Mouse (Mus musculus) adrenal gland, adult 2 months (tissue): Measurements from ENCODE around the gene Srrm2. TPM values are rescaled to one million over a fixed set of nuclear protein-coding genes. Genes with fewer than 3 reads are reported as not detected.

Experiments
- DNase-seq: peaks from one replicate; pipeline ENCODE4 v3.0.0; 2021
- microRNA-seq, 2 experiments: library from miRNA; unstranded; fragments of <30 nt; microRNA quantifications; one replicate each; pipeline ENCODE4 v1.2.0; 2021
- polyA plus RNA-seq: library from polyadenylated mRNA; depleted of rRNA; stranded (reverse); fragments of >200 nt; gene quantifications from 2 replicates; pipeline ENCODE4 v1.2.3, GENCODE M21; 2012; rRNA removed
- total RNA-seq, 2 experiments: library from RNA; stranded (reverse); gene quantifications; 2 replicates each; pipeline ENCODE4 v1.2.3; 2021

Srrm2 gene
- total and polyA plus RNA-seq, 3 experiments, result 322 to 1,277 (median 545) TPM

GRCm38 (mm10) chr17:23854229-23854765 is 64.0 kb downstream of the Srrm2 start:
- DNase-seq, result no peak

DNA sequence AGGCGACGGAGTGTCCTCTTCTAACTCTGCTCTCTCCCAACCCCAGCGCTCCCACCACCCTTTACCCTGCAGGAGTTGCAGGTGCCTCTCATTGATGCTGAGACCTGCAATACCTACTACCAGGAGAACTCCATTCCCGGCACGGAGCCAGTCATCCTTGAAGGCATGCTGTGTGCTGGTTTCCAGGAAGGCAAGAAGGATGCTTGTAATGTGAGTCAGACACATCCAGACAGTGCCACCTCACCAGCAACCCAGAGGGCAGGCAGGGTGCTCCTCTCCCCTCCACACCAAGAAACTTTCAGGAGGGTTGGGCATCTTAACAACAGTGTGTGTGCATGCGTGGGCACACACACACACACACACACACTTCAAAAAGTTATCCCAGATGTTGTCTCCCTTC is 66.9 kb downstream of the Srrm2 start:
- DNase-seq, result no peak

DNA sequence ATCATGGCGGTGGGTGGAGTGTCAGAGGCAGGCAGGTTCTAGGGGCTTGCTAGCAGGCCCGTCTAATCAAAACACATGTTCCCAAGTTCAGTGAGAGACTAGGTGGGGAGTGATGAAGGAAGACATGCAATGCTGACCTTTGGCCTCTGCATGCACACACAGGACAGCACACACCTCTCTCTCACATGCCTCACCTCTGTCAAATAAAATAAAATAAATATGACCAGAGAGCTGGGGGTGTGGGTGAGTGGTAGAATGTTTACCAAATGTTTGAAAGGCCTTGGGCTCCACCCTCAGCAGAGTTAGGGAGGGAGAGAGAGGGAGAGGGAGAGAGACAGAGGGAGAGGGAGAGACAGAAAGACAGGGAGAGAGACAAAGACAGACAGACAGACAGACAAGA is 67.6 kb downstream of the Srrm2 start:
- no peak for DNase-seq

GRCm38 (mm10) chr17:23862926-23863325 is 72.6 kb downstream of the Srrm2 start:
- DNase-seq, result no peak

GRCm38 (mm10) chr17:23867756-23868155 is 77.4 kb downstream of the Srrm2 start, which contains the start of gene Prss21:
Prss21 (plus strand) TSS chr17:23868056.
- no peak for DNase-seq

- peak; percentile 35 for DNase-seq
Measured at GRCm38 (mm10) chr17:23868513-23868912, 78.2 kb downstream of the Srrm2 start.

Small RNA genes within 50 kb of the gene (microRNA-seq; reads per million reads assigned to microRNA genes)
- gene Mir5125, result 0.88 to 5.0 reads per million in 2 experiments

Other genes starting within 250 kb of the Srrm2 start
- 10 to 100 TPM; 11.0 to 11.6 TPM for gene Zfp213, start 226.3 kb upstream of the Srrm2 start, total RNA-seq
- 25.5 and 28.1 TPM in 2 replicates for gene Zfp213, start 226.3 kb upstream of the Srrm2 start, polyA plus RNA-seq
- gene Zfp13, start 191.0 kb upstream of the Srrm2 start, total RNA-seq, result 10 to 100 TPM in 1 of 2 experiments, 1 to 10 TPM in 1; 6.6 to 12.4 TPM
- 25.1 and 25.4 TPM in 2 replicates for gene Zfp13, start 191.0 kb upstream of the Srrm2 start, polyA plus RNA-seq
- gene Zscan10, start 189.7 kb upstream of the Srrm2 start, total RNA-seq, result not detected
- gene Zscan10, start 189.7 kb upstream of the Srrm2 start, polyA plus RNA-seq, result 0.04 TPM in 1 of 2 replicates, not detected in the other
- gene Mmp25, start 145.3 kb upstream of the Srrm2 start, total RNA-seq, result under 1 TPM in 1 of 2 experiments, not detected in 1; 0.10 TPM
- gene Mmp25, start 145.3 kb upstream of the Srrm2 start, polyA plus RNA-seq, result 0.13 and 0.42 TPM in 2 replicates
- gene Bicdl2, start 130.0 kb upstream of the Srrm2 start, total RNA-seq, result not detected
- gene Bicdl2, start 130.0 kb upstream of the Srrm2 start, polyA plus RNA-seq, result not detected in 2 replicates
- gene Hcfc1r1, start 116.9 kb upstream of the Srrm2 start, total RNA-seq, result 100 to 1,000 TPM; 170 to 228 TPM
- 747 and 838 TPM in 2 replicates for gene Hcfc1r1, start 116.9 kb upstream of the Srrm2 start, polyA plus RNA-seq
- gene Thoc6, start 116.7 kb upstream of the Srrm2 start, total RNA-seq, result 10 to 100 TPM; 19.5 to 36.7 TPM
- gene Thoc6, start 116.7 kb upstream of the Srrm2 start, polyA plus RNA-seq, result 28.1 and 30.6 TPM in 2 replicates
- 100 to 1,000 TPM; 147 to 270 TPM for gene Tnfrsf12a, start 113.1 kb upstream of the Srrm2 start, total RNA-seq
- gene Tnfrsf12a, start 113.1 kb upstream of the Srrm2 start, polyA plus RNA-seq, result 83.4 and 96.8 TPM in 2 replicates
- not detected for gene Cldn6, start 111.3 kb upstream of the Srrm2 start, total RNA-seq
- gene Cldn6, start 111.3 kb upstream of the Srrm2 start, polyA plus RNA-seq, result not detected in 2 replicates
- under 1 TPM in 1 of 2 experiments, not detected in 1; 0.21 TPM for gene Cldn9, start 106.5 kb upstream of the Srrm2 start, total RNA-seq
- 0.09 and 0.13 TPM in 2 replicates for gene Cldn9, start 106.5 kb upstream of the Srrm2 start, polyA plus RNA-seq
- gene 1520401A03Rik, start 67.7 kb upstream of the Srrm2 start, total RNA-seq, result 10 to 100 TPM in 1 of 2 experiments, 1 to 10 TPM in 1; 2.5 to 18.2 TPM
- gene 1520401A03Rik, start 67.7 kb upstream of the Srrm2 start, polyA plus RNA-seq, result 1.8 and 2.4 TPM in 2 replicates
- gene Pkmyt1, start 64.2 kb upstream of the Srrm2 start, total RNA-seq, result 1 to 10 TPM; 2.8 to 2.9 TPM
- 21.8 and 23.1 TPM in 2 replicates for gene Pkmyt1, start 64.2 kb upstream of the Srrm2 start, polyA plus RNA-seq
- 10 to 100 TPM in 1 of 2 experiments, 1 to 10 TPM in 1; 7.6 to 17.6 TPM for gene Paqr4, start 49.7 kb upstream of the Srrm2 start, total RNA-seq
- gene Paqr4, start 49.7 kb upstream of the Srrm2 start, polyA plus RNA-seq, result 33.3 and 37.8 TPM in 2 replicates
- not detected for gene Kremen2, start 44.7 kb upstream of the Srrm2 start, total RNA-seq
- gene Kremen2, start 44.7 kb upstream of the Srrm2 start, polyA plus RNA-seq, result 0.28 and 0.54 TPM in 2 replicates
- 10 to 100 TPM; 61.8 to 85.0 TPM for gene Flywch1, start 18.9 kb upstream of the Srrm2 start, total RNA-seq
- 45.8 and 49.3 TPM in 2 replicates for gene Flywch1, start 18.9 kb upstream of the Srrm2 start, polyA plus RNA-seq
- 1 to 10 TPM; 4.3 to 6.7 TPM for gene Flywch2, start 4.5 kb upstream of the Srrm2 start, total RNA-seq
- gene Flywch2, start 4.5 kb upstream of the Srrm2 start, polyA plus RNA-seq, result 8.7 and 12.0 TPM in 2 replicates
- 100 to 1,000 TPM; 447 to 451 TPM for gene Elob, start 38.6 kb downstream of the Srrm2 start, total RNA-seq
- 513 and 552 TPM in 2 replicates for gene Elob, start 38.6 kb downstream of the Srrm2 start, polyA plus RNA-seq
- gene Prss33, start 45.5 kb downstream of the Srrm2 start, total RNA-seq, result not detected
- 0.10 and 0.24 TPM in 2 replicates for gene Prss33, start 45.5 kb downstream of the Srrm2 start, polyA plus RNA-seq
- not detected for gene Prss32, start 53.3 kb downstream of the Srrm2 start, total RNA-seq
- 0.06 TPM in 1 of 2 replicates, not detected in the other for gene Prss32, start 53.3 kb downstream of the Srrm2 start, polyA plus RNA-seq
- under 1 TPM; 0.35 to 0.45 TPM for gene Prss41, start 53.6 kb downstream of the Srrm2 start, total RNA-seq
- gene Prss41, start 53.6 kb downstream of the Srrm2 start, polyA plus RNA-seq, result 0.28 and 0.90 TPM in 2 replicates
- gene Prss21, start 77.5 kb downstream of the Srrm2 start, total RNA-seq, result not detected
- gene Prss21, start 77.5 kb downstream of the Srrm2 start, polyA plus RNA-seq, result not detected in 2 replicates
- not detected for gene Dcpp1, start 90.3 kb downstream of the Srrm2 start, total RNA-seq
- gene Dcpp1, start 90.3 kb downstream of the Srrm2 start, polyA plus RNA-seq, result not detected in 2 replicates
- not detected for gene Dcpp2, start 90.3 kb downstream of the Srrm2 start, total RNA-seq
- not detected in 2 replicates for gene Dcpp2, start 90.3 kb downstream of the Srrm2 start, polyA plus RNA-seq
- not detected for gene Dcpp3, start 126.9 kb downstream of the Srrm2 start, total RNA-seq
- not detected in 2 replicates for gene Dcpp3, start 126.9 kb downstream of the Srrm2 start, polyA plus RNA-seq
- not detected for gene Sbp, start 151.1 kb downstream of the Srrm2 start, total RNA-seq
- not detected in 2 replicates for gene Sbp, start 151.1 kb downstream of the Srrm2 start, polyA plus RNA-seq
- not detected for gene Sbpl, start 164.7 kb downstream of the Srrm2 start, total RNA-seq
- not detected in 2 replicates for gene Sbpl, start 164.7 kb downstream of the Srrm2 start, polyA plus RNA-seq
- under 1 TPM; 0.21 to 0.26 TPM for gene Prss30, start 190.0 kb downstream of the Srrm2 start, total RNA-seq
- 0.63 and 0.74 TPM in 2 replicates for gene Prss30, start 190.0 kb downstream of the Srrm2 start, polyA plus RNA-seq
- not detected for gene Prss22, start 207.6 kb downstream of the Srrm2 start, total RNA-seq
- not detected in 2 replicates for gene Prss22, start 207.6 kb downstream of the Srrm2 start, polyA plus RNA-seq
- gene Prss27, start 247.6 kb downstream of the Srrm2 start, total RNA-seq, result under 1 TPM; 0.24 to 0.46 TPM
- 0.58 and 0.68 TPM in 2 replicates for gene Prss27, start 247.6 kb downstream of the Srrm2 start, polyA plus RNA-seq